Mouse (Mus musculus) embryonic fibroblast, embryonic 13.5 days (primary cell): ENCODE measurements around the gene Fam207a.

ENCODE experiments used
- CTCF ChIP-seq: IDR thresholded peaks from 2 replicates; pipeline ENCODE4 v1.5.1; 2011; ENCODE audit warnings: mild to moderate bottlenecking, control low read depth, low read length, moderate library complexity, borderline replicate concordance; ENCODE audit not compliant: insufficient read depth
- POLR2A ChIP-seq: IDR thresholded peaks from 2 replicates; pipeline ENCODE4 v1.6.1; 2011; ENCODE audit warnings: low read depth, mild to moderate bottlenecking, control low read depth, low read length, moderate library complexity

- TF ChIP-seq POLR2A (no peak), CTCF (no peak)
Measured at GRCm38 (mm10) chr10:77560830-77561229, 45.2 kb upstream of the Fam207a start.
